Mouse (Mus musculus) erythroblast, embryonic 14.5 days (primary cell): ENCODE measurements around the gene Slc24a3.

Source experiments
- GATA1 ChIP-seq: IDR thresholded peaks from 2 replicates; pipeline ENCODE4 v1.6.1; 2012; ENCODE audit warnings: low read length, inconsistent platforms, mixed read lengths
- TAL1 ChIP-seq: IDR thresholded peaks from 3 replicates; pipeline ENCODE4 v1.6.1; 2012; ENCODE audit warnings: low read length, inconsistent platforms, mixed read lengths

DNA sequence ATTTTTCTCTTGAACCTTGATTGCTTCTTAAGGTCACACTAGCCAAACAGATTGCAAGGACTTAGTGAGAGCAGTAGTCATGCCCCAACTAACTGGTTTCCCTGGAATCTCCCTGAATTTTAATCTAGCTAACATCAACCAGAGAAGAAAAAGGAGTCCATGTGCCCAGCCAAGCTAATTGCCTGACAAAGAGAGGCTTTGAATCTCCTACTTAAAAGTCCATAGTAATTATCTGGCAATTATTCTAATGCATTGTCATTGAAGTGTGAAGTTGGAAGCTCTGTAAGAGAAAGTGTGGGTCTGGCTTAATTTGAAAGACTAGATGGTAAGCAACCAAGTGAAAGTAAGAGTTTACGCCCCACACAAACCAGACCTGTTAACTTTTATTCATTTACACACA lies 333.9 kb downstream of the Slc24a3 start:
- no peak for TF ChIP-seq TAL1
- no peak for TF ChIP-seq GATA1
